Comparison of ENCODE assay signal across 8 mouse cellular contexts in genomic region chr8:71725122-71725924, GRCm38 (mm10). TPM values are rescaled to one million over a fixed set of nuclear protein-coding genes. Genes with fewer than 3 reads are reported as not detected.
A peak's percentile ranks its signal among the peaks of the same experiment; 100 is the strongest.
DNase-seq lines count a peak whose midpoint lies in the region; ATAC-seq and TF ChIP-seq lines count a peak whose summit lies in the region.

Fcho1 (minus strand) TSS chr8:71725716.

- no peak for TF ChIP-seq RAD21 in CH12.LX (IDR thresholded peaks at IDR 0.05; ENCODE audit: low read depth, low read length)

- in situ Hi-C loops in CH12.LX (cut with MboI; ENCODE audit: low pct_ligation_motif_present, low pct_unique_long_range_greater_than_20kb, low sequenced_read_pairs): no loop called here

- peaks cover 7% of the 10 kb centered on the region for H3K79me2 ChIP-seq in CH12.LX (replicated peaks; ENCODE audit: control insufficient read depth, extremely low read depth, insufficient read depth, poor library complexity, severe bottlenecking)

- peak within 1 kb of the TSS; percentile 91 for H3K4me2 ChIP-seq in CH12.LX (ENCODE audit: insufficient read depth, low read depth, poor library complexity, severe bottlenecking)
- peak within 1 kb of the TSS; percentile 71 for H3K4me2 ChIP-seq in heart, postnatal 0 days (ENCODE audit: low read depth, low read length)
- peak within 1 kb of the TSS; percentile 97 for H3K4me2 ChIP-seq in liver, embryonic 15.5 days
- peak within 1 kb of the TSS; percentile 84 for H3K4me2 ChIP-seq in neural tube, embryonic 11.5 days (ENCODE audit: low read depth)

- no peak for TF ChIP-seq CTCF in CH12.LX (conservative IDR thresholded peaks at IDR 0.05 in 1 of 2, IDR thresholded peaks at IDR 0.05 in 1 of 2; ENCODE audit: low read depth in 2 of 2, low read length in 2 of 2)
- TF ChIP-seq CTCF in heart, postnatal 0 days (IDR thresholded peaks at IDR 0.05; ENCODE audit: low read depth): no peak

- H3K27ac ChIP-seq in CH12.LX (ENCODE audit: insufficient read depth, low read depth): no peak within 1 kb of the TSS
- no peak within 1 kb of the TSS for H3K27ac ChIP-seq in brown adipose tissue, adult 24 weeks (replicated peaks; ENCODE audit: low read depth, low read length)
- no peak within 1 kb of the TSS for H3K27ac ChIP-seq in heart, postnatal 0 days (ENCODE audit: low read depth)
- peak within 1 kb of the TSS; percentile 77; the same call in 1 of the 2 replicates for H3K27ac ChIP-seq in liver, embryonic 15.5 days (replicated peaks)
- H3K27ac ChIP-seq in neural tube, embryonic 11.5 days (ENCODE audit: low read depth, low read length): 0 out of 2 replicates have a peak within 1 kb of the TSS, but pooled peaks have one; percentile 14

- peak; percentile 92 for DNase-seq in CH12.LX (ENCODE audit: extremely low read depth)
- DNase-seq in heart, postnatal 0 days (ENCODE audit: low spot score): peak; percentile 56
- peak; percentile 85 to 90 for DNase-seq in kidney, postnatal 4 days
- DNase-seq in neural tube, embryonic 11.5 days (ENCODE audit: low spot score): peak; percentile 89
- peak; percentile 87 for DNase-seq in telencephalon, adult 2 months (ENCODE audit: low read depth, low spot score)

- TF ChIP-seq POLR2A in CH12.LX (IDR thresholded peaks at IDR 0.05; ENCODE audit: low read depth, low read length): peak; percentile 55; the same call in 1 of the 2 replicates

- H3K4me1 ChIP-seq in CH12.LX (ENCODE audit: control insufficient read depth in 1 of 2, insufficient read depth in 2 of 2): peaks cover 22 to 60% of the 10 kb centered on the region in 2 experiments
- no peaks in the 10 kb centered on the region for H3K4me1 ChIP-seq in brown adipose tissue, adult 24 weeks (ENCODE audit: control insufficient read depth, insufficient read depth, insufficient read length, low read length)
- peaks cover 74% of the 10 kb centered on the region for H3K4me1 ChIP-seq in erythroblast, embryonic 14.5 days (ENCODE audit: control insufficient read depth)
- H3K4me1 ChIP-seq in heart, postnatal 0 days (ENCODE audit: control insufficient read depth, insufficient read depth): peaks cover 10% of the 10 kb centered on the region; the same call in 1 of the 2 replicates
- peaks cover 64% of the 10 kb centered on the region for H3K4me1 ChIP-seq in liver, embryonic 15.5 days (replicated peaks)
- H3K4me1 ChIP-seq in neural tube, embryonic 11.5 days (ENCODE audit: control insufficient read depth, insufficient read depth, low read length): peaks cover 11% of the 10 kb centered on the region

- peak within 1 kb of the TSS; percentile 79 for H3K9ac ChIP-seq in CH12.LX (ENCODE audit: insufficient read depth, low read depth)
- H3K9ac ChIP-seq in heart, postnatal 0 days (replicated peaks; ENCODE audit: low read depth, low read length): peak within 1 kb of the TSS; percentile 25; the same call in 1 of the 2 replicates
- peak within 1 kb of the TSS; percentile 78 for H3K9ac ChIP-seq in liver, embryonic 15.5 days
- H3K9ac ChIP-seq in neural tube, embryonic 11.5 days (ENCODE audit: low read length): peak within 1 kb of the TSS; percentile 74

- peaks cover 14 to 19% of the 10 kb centered on the region in 2 experiments for H3K36me3 ChIP-seq in CH12.LX (replicated peaks in 1 of 2; ENCODE audit: control insufficient read depth in 1 of 2, insufficient read depth in 1 of 2, low read length in 1 of 2)
- peaks cover 20% of the 10 kb centered on the region for H3K36me3 ChIP-seq in erythroblast, embryonic 14.5 days (ENCODE audit: control insufficient read depth)
- no peaks in the 10 kb centered on the region for H3K36me3 ChIP-seq in heart, postnatal 0 days (replicated peaks; ENCODE audit: control insufficient read depth, insufficient read depth, low read length)
- no peaks in the 10 kb centered on the region; the same call in 1 of the 2 replicates for H3K36me3 ChIP-seq in liver, embryonic 15.5 days (replicated peaks)
- no peaks in the 10 kb centered on the region for H3K36me3 ChIP-seq in neural tube, embryonic 11.5 days (ENCODE audit: control insufficient read depth, insufficient read depth, low read length)

- dilution Hi-C loops in CH12.LX (cut with MboI; ENCODE audit: extremely low pct_ligation_motif_present, extremely low pct_unique_long_range_greater_than_20kb, low sequenced_read_pairs): no loop called here

- peak; percentile 78 for ATAC-seq in heart, postnatal 0 days (ENCODE audit: insufficient read depth, low read depth)
- ATAC-seq in liver, embryonic 15.5 days (ENCODE audit: insufficient read depth): peak; percentile 83
- ATAC-seq in neural tube, embryonic 11.5 days (ENCODE audit: insufficient read depth, low FRiP score, low TSS enrichment): peak; percentile 81

- H3K4me3 ChIP-seq in CH12.LX (replicated peaks in 1 of 3; ENCODE audit: low read depth in 2 of 3, low read length in 2 of 3, poor library complexity in 1 of 3): peak within 1 kb of the TSS; percentile 62 to 74 (median 67)
- H3K4me3 ChIP-seq in brown adipose tissue, adult 24 weeks (ENCODE audit: insufficient read depth, low read depth, low read length): peak within 1 kb of the TSS; percentile 42
- peak within 1 kb of the TSS; percentile 79 for H3K4me3 ChIP-seq in erythroblast, embryonic 14.5 days (replicated peaks)
- peak within 1 kb of the TSS; percentile 61 for H3K4me3 ChIP-seq in heart, postnatal 0 days (ENCODE audit: low read depth, low read length)
- H3K4me3 ChIP-seq in liver, embryonic 15.5 days (replicated peaks): peak within 1 kb of the TSS; percentile 72
- peak within 1 kb of the TSS; percentile 64 for H3K4me3 ChIP-seq in neural tube, embryonic 11.5 days (ENCODE audit: low read depth, low read length)

- no peaks in the 10 kb centered on the region for H3K9me3 ChIP-seq in CH12.LX (replicated peaks; ENCODE audit: low read length)
- H3K9me3 ChIP-seq in erythroblast, embryonic 14.5 days (ENCODE audit: control insufficient read depth, low read length): no peaks in the 10 kb centered on the region
- no peaks in the 10 kb centered on the region for H3K9me3 ChIP-seq in heart, postnatal 0 days (replicated peaks; ENCODE audit: control insufficient read depth, low read length)
- no peaks in the 10 kb centered on the region for H3K9me3 ChIP-seq in liver, embryonic 15.5 days (replicated peaks)
- H3K9me3 ChIP-seq in neural tube, embryonic 11.5 days (ENCODE audit: control insufficient read depth, low read length): no peaks in the 10 kb centered on the region

- 1% methylated on average over 48 of the region's 54 CpGs for WGBS in heart, postnatal 0 days
- under 1% methylated on average over 50 of the region's 54 CpGs for WGBS in liver, embryonic 15.5 days (ENCODE audit: insufficient replicate concordance)
- WGBS in neural tube, embryonic 11.5 days: under 1% methylated on average over 44 of the region's 54 CpGs

- TF ChIP-seq EP300 in CH12.LX (IDR thresholded peaks at IDR 0.05; ENCODE audit: low read length): no peak
- no peak for TF ChIP-seq EP300 in heart, postnatal 0 days (IDR thresholded peaks at IDR 0.05; ENCODE audit: low read depth)

- H3K27me3 ChIP-seq in CH12.LX (replicated peaks): peaks cover 2% of the 10 kb centered on the region
- peaks cover 34% of the 10 kb centered on the region for H3K27me3 ChIP-seq in erythroblast, embryonic 14.5 days (ENCODE audit: control insufficient read depth)
- peaks cover 28% of the 10 kb centered on the region for H3K27me3 ChIP-seq in heart, postnatal 0 days (ENCODE audit: control insufficient read depth, insufficient read depth, low read length)
- peaks cover 24% of the 10 kb centered on the region for H3K27me3 ChIP-seq in liver, embryonic 15.5 days
- H3K27me3 ChIP-seq in neural tube, embryonic 11.5 days (ENCODE audit: control insufficient read depth, insufficient read depth, low read length): 0 out of 2 replicates have a peak, but pooled peaks cover 3% of the 10 kb centered on the region

TF ChIP-seq in CH12.LX, 34 proteins besides CTCF, POLR2A, EP300 and RAD21:
- TF ChIP-seq MAZ (IDR thresholded peaks at IDR 0.05; ENCODE audit: low read depth, low read length) (0 out of 2 replicates have a peak, but pooled peaks have one; percentile 67), ELF1 (IDR thresholded peaks at IDR 0.05; ENCODE audit: low read depth, low read length) (0 out of 2 replicates have a peak, but pooled peaks have one; percentile 15), NRF1 (IDR thresholded peaks at IDR 0.05; ENCODE audit: low read depth, low read length) (peak; percentile 56), CHD2 (IDR thresholded peaks at IDR 0.05; ENCODE audit: low read length) (no peak), SMC3 (IDR thresholded peaks at IDR 0.05; ENCODE audit: low read depth, low read length) (no peak), TCF12 (IDR thresholded peaks at IDR 0.05; ENCODE audit: low read depth, low read length) (peak; percentile 5; the same call in 1 of the 2 replicates), MXI1 (IDR thresholded peaks at IDR 0.05; ENCODE audit: low read depth, low read length) (peak; percentile 51; the same call in 1 of the 2 replicates), E2F4 (IDR thresholded peaks at IDR 0.05; ENCODE audit: insufficient replicate concordance, low read depth, low read length) (peak; percentile 74; the same call in 1 of the 2 replicates), MAFK (IDR thresholded peaks at IDR 0.05; ENCODE audit: insufficient replicate concordance, low read length) (no peak)

RNA-seq across cellular contexts. Expression of gene Fcho1, which starts in this region (rescaled TPM):
- total RNA-seq in CH12.LX (2012; rRNA removed) (95.5 and 99.8 TPM in 2 replicates), CH12.LX (2014; rRNA removed) (39.3 and 40.2 TPM in 2 replicates)
- polyA plus RNA-seq in CH12.LX (2012; ENCODE audit: insufficient read length, low read depth): 77.5 and 82.0 TPM in 2 replicates
- polyA plus RNA-seq in brown adipose tissue, adult 24 weeks (2012; ENCODE audit: insufficient read depth, insufficient read length, missing spikeins): not detected in 2 replicates
- 14.2 and 14.6 TPM in 2 replicates for polyA plus RNA-seq in erythroblast, embryonic 14.5 days (2012)
- total RNA-seq in heart, postnatal 0 days (2014; rRNA removed; ENCODE audit: low replicate concordance): 0.04 and 1.1 TPM in 2 replicates
- polyA plus RNA-seq in heart, postnatal 0 days (2015; fragmentation: Nextera tagmentation; extraction: Ambion mirVana): 0.92 and 1.4 TPM in 2 replicates
- polyA plus RNA-seq in liver, embryonic 15.5 days (2015; fragmentation: Nextera tagmentation; extraction: Ambion mirVana): 23.0 and 25.0 TPM in 2 replicates
- 12.3 and 12.4 TPM in 2 replicates for polyA plus RNA-seq in neural tube, embryonic 11.5 days (2014; fragmentation: Nextera tagmentation; extraction: Ambion mirVana)

Comparison
In these comparisons a context has a peak if more than half of its experiments do, and no peak if none do; other contexts are left out.
1. RNA of gene Fcho1 (total RNA-seq): 39.3 to 99.8 TPM in CH12.LX; 0.04 to 1.1 TPM in heart, postnatal 0 days; every median in the first group is over 10 times any median in the second.
2. H3K27ac ChIP-seq: peak in liver, embryonic 15.5 days (single experiment) and neural tube, embryonic 11.5 days (single experiment); none in CH12.LX (single experiment), brown adipose tissue, adult 24 weeks (single experiment) and heart, postnatal 0 days (single experiment).
3. H3K9ac ChIP-seq: peak in every context shown above with its lines; median percentile 79 in CH12.LX; 78 in liver, embryonic 15.5 days; 74 in neural tube, embryonic 11.5 days; 25 in heart, postnatal 0 days.
4. Peak in every context shown above with its lines, with median percentiles within 50 percentile points of each other: DNase-seq, H3K4me2 ChIP-seq, H3K4me3 ChIP-seq and ATAC-seq.